Mouse (Mus musculus) liver, embryonic 15.5 days (tissue): ENCODE measurements around the gene Hist1h4f. TPM values are rescaled to one million over a fixed set of nuclear protein-coding genes. Genes with fewer than 3 reads are reported as not detected.

Source experiments
- ATAC-seq: fragments of 200-750 bp; cut with Nextera tagmentation; 2 replicates; pipeline ENCODE4 v1.8.0; 2017; ENCODE audit warnings: moderate number of reproducible peaks, mild to moderate bottlenecking, moderate library complexity; ENCODE audit not compliant: insufficient read depth
- H3K27ac ChIP-seq: fragments of 300-500 bp; sonication (generic); replicated peaks from 2 replicates; pipeline ENCODE4 v1.5.1; 2015; ENCODE audit warnings: mild to moderate bottlenecking, inconsistent platforms
- H3K27me3 ChIP-seq: fragments of 300-500 bp; sonication (generic); 2 replicates; pipeline ENCODE4 v1.6.1; 2015; ENCODE audit warnings: mild to moderate bottlenecking, inconsistent platforms
- H3K36me3 ChIP-seq: fragments of 300-500 bp; sonication (generic); replicated peaks from 2 replicates; pipeline ENCODE4 v1.6.1; 2015; ENCODE audit warnings: moderate library complexity, mild to moderate bottlenecking, inconsistent platforms
- H3K4me1 ChIP-seq: fragments of 300-500 bp; sonication (generic); replicated peaks from 2 replicates; pipeline ENCODE4 v1.6.1; 2015; ENCODE audit warnings: inconsistent platforms
- H3K4me2 ChIP-seq: fragments of 300-500 bp; sonication (generic); 2 replicates; pipeline ENCODE4 v1.6.1; 2015; ENCODE audit warnings: moderate library complexity, mild to moderate bottlenecking, inconsistent platforms
- H3K4me3 ChIP-seq: fragments of 300-500 bp; sonication (generic); replicated peaks from 2 replicates; pipeline ENCODE4 v1.5.1; 2015; ENCODE audit warnings: mild to moderate bottlenecking, inconsistent platforms
- H3K9ac ChIP-seq: fragments of 300-500 bp; sonication (generic); 2 replicates; pipeline ENCODE4 v1.6.1; 2015; ENCODE audit warnings: moderate library complexity, mild to moderate bottlenecking, inconsistent platforms
- H3K9me3 ChIP-seq: fragments of 300-500 bp; sonication (generic); replicated peaks from 2 replicates; pipeline ENCODE4 v1.6.1; 2016; ENCODE audit warnings: inconsistent platforms
- WGBS: fragments of 180-500 bp; shearing (Covaris S2); methylation state at CpG from one replicate; pipeline ENCODE4 v1.1.7; 2015; ENCODE audit warnings: mixed read lengths; ENCODE audit not compliant: insufficient replicate concordance; 5-methylcytosine and 5-hydroxymethylcytosine counted together
- microRNA-seq: library from miRNA; unstranded; fragments of <30 nt; microRNA quantifications from one replicate; pipeline ENCODE4, GENCODE M21; 2016
- polyA plus RNA-seq: library from polyadenylated mRNA; unstranded; fragments of >200 nt; fragmentation: Nextera tagmentation; extraction: Ambion mirVana; gene quantifications from 2 replicates; pipeline ENCODE4 v1.2.1, GENCODE M21; 2015

Hist1h4f gene
- polyA plus RNA-seq, 1 experiment from 2014 or later: 1.4 TPM

DNA sequence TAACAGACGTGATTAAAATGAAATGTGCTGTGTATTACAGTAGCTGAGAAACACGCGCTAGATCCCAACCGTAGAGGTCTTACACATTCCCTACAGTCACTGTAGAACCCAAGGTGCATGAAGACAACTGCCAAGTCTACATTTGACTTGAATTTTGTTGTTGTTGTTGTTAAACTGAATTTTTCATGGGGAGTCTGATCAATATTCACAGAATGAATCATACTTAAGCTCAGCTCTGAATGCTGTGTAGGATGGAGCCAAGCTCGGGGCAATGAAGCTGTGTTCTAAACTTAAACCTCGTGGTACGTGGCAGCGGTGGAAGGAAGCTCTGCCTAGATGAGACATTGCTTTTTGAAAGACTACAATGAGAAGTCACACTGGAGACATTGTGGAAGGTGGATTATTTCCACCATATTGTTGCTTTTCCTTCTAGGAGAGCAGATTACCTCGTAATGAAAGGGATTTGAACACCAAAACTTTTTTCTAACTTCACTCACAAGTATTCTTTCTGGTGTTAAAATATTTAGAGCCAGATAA lies 49.3 kb downstream of the Hist1h4f start:
- 28% methylated on average over 9 of the region's 9 CpGs for WGBS
- Histone ChIP-seq H3K9ac (peak overlapping the region; percentile 19; the same call in 1 of the 2 replicates), H3K4me3 (peak overlapping the region; percentile 36), H3K4me2 (peak overlapping the region; percentile 65), H3K4me1 (peaks cover 69% of the 10 kb centered on the region), H3K36me3 (no peaks in the 10 kb centered on the region), H3K9me3 (no peaks in the 10 kb centered on the region), H3K27me3 (no peaks in the 10 kb centered on the region), H3K27ac (no peak overlapping the region)
- no peak for ATAC-seq

DNA sequence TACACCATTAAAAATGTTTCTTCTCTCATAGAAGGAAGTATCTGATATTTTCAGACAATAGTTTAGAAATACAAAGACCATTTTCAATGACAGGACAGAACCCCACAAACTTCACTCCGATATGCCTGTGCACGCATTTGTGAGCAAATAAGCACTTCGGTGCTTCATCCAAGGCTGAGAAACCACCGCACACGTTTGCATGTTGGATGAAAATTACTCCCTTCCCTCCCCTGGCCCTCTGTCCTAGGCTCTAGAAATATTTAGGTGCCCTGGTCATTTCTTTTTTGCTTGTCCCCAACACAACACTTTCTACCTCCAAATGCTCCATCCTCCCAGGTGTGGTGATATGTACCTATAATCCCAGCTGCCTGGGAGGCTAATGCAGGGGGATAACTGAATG lies 49.9 kb downstream of the Hist1h4f start:
- Histone ChIP-seq H3K9ac (peak overlapping the region; percentile 8; the same call in 1 of the 2 replicates), H3K4me3 (peak overlapping the region; percentile 36), H3K9me3 (no peaks in the 10 kb centered on the region), H3K4me2 (peak overlapping the region; percentile 65), H3K36me3 (no peaks in the 10 kb centered on the region), H3K4me1 (peaks cover 67% of the 10 kb centered on the region), H3K27me3 (no peaks in the 10 kb centered on the region), H3K27ac (no peak overlapping the region)
- no peak for ATAC-seq
- WGBS: 15% methylated on average over 5 of the region's 5 CpGs

Small RNA genes within 50 kb of the gene (microRNA-seq; reads per million reads assigned to microRNA genes)
- gene Gm44297 (not detected), gene Gm44359 (not detected), gene Gm44394 (not detected), gene n-TStga1 (6.3 reads per million, percentile 21 among the genes with 10 or more reads in this experiment)

Other genes with a start within 250 kb of the Hist1h4f start
- 11.2 and 12.6 TPM in 2 replicates for gene Zfp322a, start 182.4 kb downstream of the Hist1h4f start, polyA plus RNA-seq
- gene Abt1, start 127.8 kb downstream of the Hist1h4f start, polyA plus RNA-seq: 5.1 and 5.2 TPM in 2 replicates
- gene Btn1a1, start 85.7 kb downstream of the Hist1h4f start, polyA plus RNA-seq: 1.6 and 2.1 TPM in 2 replicates
- gene Btn2a2, start 62.8 kb downstream of the Hist1h4f start, polyA plus RNA-seq: not detected in 2 replicates
- gene Hist1h4h, start 20.6 kb downstream of the Hist1h4f start, polyA plus RNA-seq: 4.6 and 7.0 TPM in 2 replicates
- 8.3 and 9.7 TPM in 2 replicates for gene Hist1h2af, start 17.7 kb downstream of the Hist1h4f start, polyA plus RNA-seq
- 9.4 and 11.7 TPM in 2 replicates for gene Hist1h3g, start 16.2 kb downstream of the Hist1h4f start, polyA plus RNA-seq
- gene Hist1h2bh, start 8.3 kb downstream of the Hist1h4f start, polyA plus RNA-seq: 1.5 and 1.6 TPM in 2 replicates
- gene Hist1h3f, start 7.6 kb downstream of the Hist1h4f start, polyA plus RNA-seq: 0.99 and 1.4 TPM in 2 replicates
- gene Hist1h1d, start 1.6 kb upstream of the Hist1h4f start, polyA plus RNA-seq: 1.1 TPM in 2 replicates
- gene Hist1h3e, start 10.7 kb upstream of the Hist1h4f start, polyA plus RNA-seq: 2.7 and 4.4 TPM in 2 replicates
- 75.0 and 100 TPM in 2 replicates for gene Hist1h2ae, start 19.6 kb upstream of the Hist1h4f start, polyA plus RNA-seq
- 10.0 and 11.6 TPM in 2 replicates for gene Hist1h2bg, start 19.7 kb upstream of the Hist1h4f start, polyA plus RNA-seq
- 4.0 and 6.7 TPM in 2 replicates for gene Hist1h2bf, start 22.5 kb upstream of the Hist1h4f start, polyA plus RNA-seq
- gene Hist1h2ad, start 22.7 kb upstream of the Hist1h4f start, polyA plus RNA-seq: 3.6 and 4.1 TPM in 2 replicates
- 6.0 and 7.4 TPM in 2 replicates for gene Hist1h3d, start 24.1 kb upstream of the Hist1h4f start, polyA plus RNA-seq
- 125 and 146 TPM in 2 replicates for gene Hist1h4d, start 29.9 kb upstream of the Hist1h4f start, polyA plus RNA-seq
- 1.8 and 1.9 TPM in 2 replicates for gene Hist1h2be, start 69.5 kb upstream of the Hist1h4f start, polyA plus RNA-seq
- gene Hist1h1e, start 70.9 kb upstream of the Hist1h4f start, polyA plus RNA-seq: 24.7 and 26.6 TPM in 2 replicates
- gene Hist1h2ac, start 132.3 kb upstream of the Hist1h4f start, polyA plus RNA-seq: 1.2 and 1.4 TPM in 2 replicates
- gene Hist1h2bc, start 132.6 kb upstream of the Hist1h4f start, polyA plus RNA-seq: 136 and 151 TPM in 2 replicates
- 0.17 TPM in 1 of 2 replicates, not detected in the other for gene Hist1h1t, start 144.2 kb upstream of the Hist1h4f start, polyA plus RNA-seq
- gene Hist1h4c, start 146.8 kb upstream of the Hist1h4f start, polyA plus RNA-seq: 7.3 and 8.8 TPM in 2 replicates
- gene Hfe, start 159.2 kb upstream of the Hist1h4f start, polyA plus RNA-seq: 13.6 and 16.4 TPM in 2 replicates
- 81.0 and 85.5 TPM in 2 replicates for gene Hist1h1c, start 187.2 kb upstream of the Hist1h4f start, polyA plus RNA-seq
- gene Hist1h3c, start 194.0 kb upstream of the Hist1h4f start, polyA plus RNA-seq: 6.4 and 7.3 TPM in 2 replicates
- 5.6 and 5.7 TPM in 2 replicates for gene Hist1h2bb, start 195.1 kb upstream of the Hist1h4f start, polyA plus RNA-seq
- 60.0 and 64.5 TPM in 2 replicates for gene Hist1h2ab, start 199.5 kb upstream of the Hist1h4f start, polyA plus RNA-seq
- 13.6 and 15.4 TPM in 2 replicates for gene Hist1h3b, start 200.6 kb upstream of the Hist1h4f start, polyA plus RNA-seq
- 2.7 and 4.1 TPM in 2 replicates for gene Hist1h4b, start 205.4 kb upstream of the Hist1h4f start, polyA plus RNA-seq
- 0.40 TPM in 1 of 2 replicates, not detected in the other for gene Hist1h4a, start 209.6 kb upstream of the Hist1h4f start, polyA plus RNA-seq
- gene Hist1h3a, start 210.7 kb upstream of the Hist1h4f start, polyA plus RNA-seq: 6.4 and 7.6 TPM in 2 replicates
- 3.5 and 4.3 TPM in 2 replicates for gene Hist1h1a, start 212.0 kb upstream of the Hist1h4f start, polyA plus RNA-seq
- not detected in 2 replicates for gene Trim38, start 218.3 kb upstream of the Hist1h4f start, polyA plus RNA-seq